Mouse (Mus musculus) kidney, embryonic 15.5 days (tissue): ENCODE measurements around the gene Fam135a. TPM values are rescaled to one million over a fixed set of nuclear protein-coding genes. Genes with fewer than 3 reads are reported as not detected.

Source experiments
- ATAC-seq: fragments of 200-750 bp; cut with Nextera tagmentation; replicated peaks from 2 replicates; pipeline ENCODE4 v1.8.0; 2017; ENCODE audit warnings: moderate TSS enrichment; ENCODE audit not compliant: low FRiP score
- H3K27ac ChIP-seq: fragments of 300-500 bp; sonication (generic); 2 replicates; pipeline ENCODE4 v1.5.1; 2015; ENCODE audit warnings: mild to moderate bottlenecking, inconsistent platforms
- H3K27me3 ChIP-seq: fragments of 300-500 bp; sonication (generic); 2 replicates; pipeline ENCODE4 v1.6.1; 2015; ENCODE audit warnings: inconsistent platforms
- H3K36me3 ChIP-seq: fragments of 300-500 bp; sonication (generic); 2 replicates; pipeline ENCODE4 v1.6.1; 2015; ENCODE audit warnings: inconsistent platforms
- H3K4me1 ChIP-seq: fragments of 300-500 bp; sonication (generic); 2 replicates; pipeline ENCODE4 v1.6.1; 2015; ENCODE audit warnings: inconsistent platforms
- H3K4me2 ChIP-seq: fragments of 300-500 bp; sonication (generic); 2 replicates; pipeline ENCODE4 v1.6.1; 2015; ENCODE audit warnings: moderate library complexity, mild to moderate bottlenecking, inconsistent platforms
- H3K4me3 ChIP-seq: fragments of 300-500 bp; sonication (generic); replicated peaks from 2 replicates; pipeline ENCODE4 v1.5.1; 2015; ENCODE audit warnings: mild to moderate bottlenecking, inconsistent platforms
- H3K9ac ChIP-seq: fragments of 300-500 bp; sonication (generic); 2 replicates; pipeline ENCODE4 v1.6.1; 2015; ENCODE audit warnings: mild to moderate bottlenecking, inconsistent platforms
- H3K9me3 ChIP-seq: fragments of 300-500 bp; sonication (generic); replicated peaks from 2 replicates; pipeline ENCODE4 v1.6.1; 2016; ENCODE audit warnings: inconsistent platforms
- WGBS: fragments of 180-500 bp; shearing (Covaris S2); methylation state at CpG from one replicate; pipeline ENCODE4 v1.1.7; 2015; ENCODE audit warnings: mixed read lengths; 5-methylcytosine and 5-hydroxymethylcytosine counted together
- polyA plus RNA-seq: library from polyadenylated mRNA; unstranded; fragments of >200 nt; fragmentation: Nextera tagmentation; extraction: Ambion mirVana; gene quantifications from 2 replicates; pipeline ENCODE4 v1.2.1, GENCODE M21; 2015

Fam135a gene
- polyA plus RNA-seq, 1 experiment from 2014 or later: 32.5 TPM

- no peaks in the 10 kb centered on the region for H3K27me3 ChIP-seq
- no peaks in the 10 kb centered on the region for H3K4me1 ChIP-seq
- ATAC-seq: no peak
- WGBS: 74% methylated on average over 14 of the region's 14 CpGs
- no peak overlapping the region for H3K27ac ChIP-seq
- no peak overlapping the region for H3K9ac ChIP-seq
- no peaks in the 10 kb centered on the region for H3K9me3 ChIP-seq
- no peak overlapping the region for H3K4me3 ChIP-seq
- no peak overlapping the region for H3K4me2 ChIP-seq
- H3K36me3 ChIP-seq: peaks cover 21% of the 10 kb centered on the region
Measured at GRCm38 (mm10) chr1:24055706-24056105, 44.4 kb downstream of the Fam135a start.

GRCm38 (mm10) chr1:24046730-24047510 is 53.2 kb downstream of the Fam135a start:
- 84% methylated on average over 6 of the region's 6 CpGs for WGBS
- H3K27me3 ChIP-seq: no peaks in the 10 kb centered on the region
- peaks cover 21% of the 10 kb centered on the region for H3K36me3 ChIP-seq
- no peaks in the 10 kb centered on the region for H3K4me1 ChIP-seq
- no peak overlapping the region for H3K9ac ChIP-seq
- no peak for ATAC-seq
- H3K4me3 ChIP-seq: no peak overlapping the region
- no peak overlapping the region for H3K27ac ChIP-seq
- H3K9me3 ChIP-seq: no peaks in the 10 kb centered on the region
- H3K4me2 ChIP-seq: no peak overlapping the region

- Histone ChIP-seq H3K9ac (no peak overlapping the region), H3K4me2 (no peak overlapping the region), H3K9me3 (no peaks in the 10 kb centered on the region), H3K27ac (no peak overlapping the region), H3K27me3 (no peaks in the 10 kb centered on the region), H3K36me3 (peaks cover 16% of the 10 kb centered on the region), H3K4me3 (no peak overlapping the region), H3K4me1 (no peaks in the 10 kb centered on the region)
- ATAC-seq: no peak
- 76% methylated on average over 5 of the region's 5 CpGs for WGBS
Measured at GRCm38 (mm10) chr1:24045627-24046026, 54.5 kb downstream of the Fam135a start.

GRCm38 (mm10) chr1:24043007-24043406 is 57.1 kb downstream of the Fam135a start:
- Histone ChIP-seq H3K4me3 (no peak overlapping the region), H3K9ac (no peak overlapping the region), H3K27ac (no peak overlapping the region), H3K27me3 (no peaks in the 10 kb centered on the region), H3K9me3 (no peaks in the 10 kb centered on the region), H3K4me1 (no peaks in the 10 kb centered on the region), H3K4me2 (no peak overlapping the region), H3K36me3 (peaks cover 19% of the 10 kb centered on the region)
- WGBS: 75% methylated on average over 5 of the region's 5 CpGs
- ATAC-seq: no peak

GRCm38 (mm10) chr1:24033759-24034423 is 66.2 kb downstream of the Fam135a start:
- Histone ChIP-seq H3K4me1 (no peaks in the 10 kb centered on the region), H3K4me3 (no peak overlapping the region), H3K4me2 (no peak overlapping the region), H3K27ac (no peak overlapping the region), H3K9me3 (no peaks in the 10 kb centered on the region), H3K9ac (no peak overlapping the region), H3K36me3 (peaks cover 31% of the 10 kb centered on the region), H3K27me3 (no peaks in the 10 kb centered on the region)
- no peak for ATAC-seq
- WGBS: 95% methylated on average over 2 of the region's 2 CpGs

- H3K4me2 ChIP-seq: no peak overlapping the region
- ATAC-seq: no peak
Measured at GRCm38 (mm10) chr1:24010821-24011220, 89.3 kb downstream of the Fam135a start.

GRCm38 (mm10) chr1:24010016-24010415 is 90.1 kb downstream of the Fam135a start:
- no peak for ATAC-seq
- Histone ChIP-seq H3K9me3 (no peaks in the 10 kb centered on the region), H3K4me2 (no peak overlapping the region), H3K27ac (no peak overlapping the region), H3K4me3 (no peak overlapping the region), H3K4me1 (no peaks in the 10 kb centered on the region), H3K36me3 (peaks cover 11% of the 10 kb centered on the region), H3K27me3 (no peaks in the 10 kb centered on the region), H3K9ac (no peak overlapping the region)
- WGBS: 91% methylated on average over 6 of the region's 6 CpGs

More at GRCm38 (mm10) chr1:24010821-24011220, 89.3 kb downstream of the Fam135a start:
- 91% methylated on average over 6 of the region's 6 CpGs for WGBS
- peaks cover 12% of the 10 kb centered on the region for H3K36me3 ChIP-seq
- H3K9me3 ChIP-seq: no peaks in the 10 kb centered on the region
- H3K27me3 ChIP-seq: no peaks in the 10 kb centered on the region
- no peak overlapping the region for H3K4me3 ChIP-seq
- H3K27ac ChIP-seq: no peak overlapping the region
- no peaks in the 10 kb centered on the region for H3K4me1 ChIP-seq
- H3K9ac ChIP-seq: no peak overlapping the region

GRCm38 (mm10) chr1:24007621-24008020 is 92.5 kb downstream of the Fam135a start:
- Histone ChIP-seq H3K36me3 (peaks cover 7% of the 10 kb centered on the region), H3K4me1 (peaks cover 5% of the 10 kb centered on the region), H3K9me3 (no peaks in the 10 kb centered on the region), H3K27ac (no peak overlapping the region), H3K4me2 (no peak overlapping the region), H3K4me3 (no peak overlapping the region), H3K9ac (no peak overlapping the region), H3K27me3 (no peaks in the 10 kb centered on the region)
- no peak for ATAC-seq
- 86% methylated on average over 8 of the region's 8 CpGs for WGBS

GRCm38 (mm10) chr1:24005070-24005804 is 94.9 kb downstream of the Fam135a start, which contains the start of gene Sdhaf4:
Sdhaf4 (minus strand) TSS chr1:24005656.
- Histone ChIP-seq H3K36me3 (peaks cover 25% of the 10 kb centered on the region), H3K4me1 (peaks cover 5% of the 10 kb centered on the region)
- peak; percentile 99 for ATAC-seq

GRCm38 (mm10) chr1:23999318-23999717 is 100.8 kb downstream of the Fam135a start:
- Histone ChIP-seq H3K4me1 (peaks cover 2% of the 10 kb centered on the region; the same call in 1 of the 2 replicates), H3K4me3 (no peak overlapping the region), H3K27ac (no peak overlapping the region), H3K36me3 (peaks cover 46% of the 10 kb centered on the region), H3K4me2 (no peak overlapping the region), H3K9me3 (no peaks in the 10 kb centered on the region), H3K27me3 (no peaks in the 10 kb centered on the region), H3K9ac (no peak overlapping the region)
- no peak for ATAC-seq
- WGBS: 97% methylated on average over 5 of the region's 5 CpGs

More at GRCm38 (mm10) chr1:24005070-24005804, 94.9 kb downstream of the Fam135a start, which contains the start of gene Sdhaf4:
- peak within 1 kb of the TSS; percentile 71 for H3K9ac ChIP-seq
- H3K4me3 ChIP-seq: peak within 1 kb of the TSS; percentile 73
- H3K27me3 ChIP-seq: no peaks in the 10 kb centered on the region
- WGBS: 1% methylated on average over 47 of the region's 47 CpGs
- H3K4me2 ChIP-seq: peak within 1 kb of the TSS; percentile 61
- H3K9me3 ChIP-seq: no peaks in the 10 kb centered on the region
- peak within 1 kb of the TSS; percentile 92 for H3K27ac ChIP-seq

- no peak overlapping the region for H3K4me2 ChIP-seq
- H3K4me1 ChIP-seq: no peaks in the 10 kb centered on the region
- WGBS: 96% methylated on average over 7 of the region's 7 CpGs
- no peak overlapping the region for H3K9ac ChIP-seq
- no peaks in the 10 kb centered on the region for H3K9me3 ChIP-seq
- H3K36me3 ChIP-seq: peaks cover 46% of the 10 kb centered on the region
- H3K27ac ChIP-seq: no peak overlapping the region
- H3K4me3 ChIP-seq: no peak overlapping the region
- ATAC-seq: no peak
- no peaks in the 10 kb centered on the region for H3K27me3 ChIP-seq
Measured at GRCm38 (mm10) chr1:23998866-23999265, 101.3 kb downstream of the Fam135a start.
